Mouse (Mus musculus) ovary, postnatal 14 days (tissue): ENCODE measurements around the gene Atp5c1.

ENCODE experiments used
- DNase-seq: peaks from one replicate; pipeline ENCODE4 v3.0.0; 2022; ENCODE audit warnings: low spot score

The Atp5c1 gene

DNA sequence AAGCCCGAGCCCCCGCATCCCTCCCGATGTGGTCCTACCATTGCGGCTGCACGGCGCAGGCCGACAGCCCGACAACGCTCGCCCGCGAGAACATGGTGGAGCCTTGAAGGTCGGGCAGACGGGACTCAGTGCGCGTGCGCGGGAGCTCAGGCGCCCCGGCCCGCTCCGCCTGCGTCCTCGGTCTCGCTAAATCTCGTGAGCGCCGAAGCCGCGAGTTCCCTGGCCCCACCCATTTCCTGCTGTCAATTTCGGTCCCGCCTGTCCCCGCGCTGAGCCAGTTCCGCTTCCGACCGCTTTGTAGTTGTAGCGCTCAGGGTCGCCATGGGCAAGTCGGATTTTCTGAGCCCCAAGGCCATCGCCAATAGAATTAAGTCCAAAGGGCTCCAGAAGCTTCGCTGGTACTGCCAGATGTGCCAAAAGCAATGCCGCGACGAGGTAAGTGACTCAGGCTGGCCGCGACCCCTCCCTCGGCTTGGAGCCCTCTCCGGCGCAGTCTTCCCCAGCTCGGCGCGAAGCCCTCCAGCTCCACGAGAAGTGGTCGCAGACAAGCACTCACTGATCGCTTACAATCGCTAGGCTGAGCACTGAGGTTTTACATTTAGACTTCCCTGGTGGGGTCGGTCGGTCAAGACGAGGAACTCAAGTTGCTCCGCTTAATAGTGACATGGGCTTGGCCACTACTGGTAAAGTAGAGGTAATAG lies at the start of gene Atp5c1, which contains the start of gene Kin:
TSS of gene Atp5c1 (minus strand) at position 201 of the 701 bp plus-strand sequence.
TSS of gene Kin (plus strand) at position 284 of the 701 bp plus-strand sequence.
- peak; percentile 92 for DNase-seq

DNA sequence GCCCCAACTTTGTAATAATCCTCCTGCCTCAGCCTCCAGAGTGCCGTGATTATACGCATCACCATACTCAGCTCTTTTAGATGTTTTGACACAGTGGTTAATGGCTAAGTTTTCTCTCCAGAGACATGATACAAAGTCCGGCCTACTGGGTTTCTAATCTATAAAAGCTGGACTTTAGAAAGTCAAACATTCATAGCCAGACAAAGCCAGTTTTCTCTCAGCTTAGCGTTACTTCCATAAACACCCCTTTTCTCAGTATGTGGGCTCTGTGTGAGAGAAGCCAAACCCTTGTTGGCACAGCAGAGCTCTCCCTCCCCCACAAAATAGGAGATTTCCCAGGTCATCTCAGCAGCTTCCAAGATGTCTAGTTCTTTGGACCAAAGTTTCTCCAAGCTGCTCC lies 48.3 kb upstream of the Atp5c1 start:
- no peak for DNase-seq

DNA sequence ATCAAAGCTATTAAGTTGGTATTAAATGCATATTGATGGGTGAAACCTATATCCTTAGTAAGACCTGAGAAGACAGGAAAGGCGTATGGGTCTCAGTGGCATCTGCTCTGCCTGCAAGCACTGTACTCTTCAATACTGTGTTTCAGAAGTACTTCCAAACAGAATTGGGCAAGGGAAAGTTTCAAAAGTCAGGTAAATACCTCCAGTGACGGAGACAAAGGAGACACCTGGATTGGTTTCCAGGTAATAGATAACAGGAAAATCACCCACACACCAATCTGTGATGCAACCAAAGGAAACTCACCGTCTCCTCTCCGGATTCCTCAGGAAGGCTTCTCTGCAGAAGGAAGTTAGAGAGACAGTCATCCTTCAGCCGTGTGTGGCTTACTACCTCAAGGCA lies 47.2 kb upstream of the Atp5c1 start:
- no peak for DNase-seq

DNA sequence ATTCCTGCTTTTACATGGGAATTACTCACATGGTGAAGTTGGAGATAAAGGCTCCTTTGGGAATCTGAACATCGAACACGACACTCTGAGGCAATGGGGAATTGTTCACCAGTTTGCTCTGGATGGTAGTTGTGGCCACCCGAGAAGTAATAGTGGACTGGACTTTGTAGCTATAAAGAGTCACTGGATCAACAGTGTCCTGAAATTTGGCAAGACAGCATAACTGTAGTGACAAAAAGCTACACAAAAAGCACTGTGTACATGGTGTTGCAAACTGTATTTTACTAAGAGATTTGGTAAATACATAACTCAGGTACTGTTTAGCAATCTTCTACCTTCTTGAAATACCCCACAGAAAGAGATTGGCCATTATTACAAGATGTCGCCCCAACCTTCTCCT lies 45.8 kb upstream of the Atp5c1 start:
- DNase-seq = no peak

DNA sequence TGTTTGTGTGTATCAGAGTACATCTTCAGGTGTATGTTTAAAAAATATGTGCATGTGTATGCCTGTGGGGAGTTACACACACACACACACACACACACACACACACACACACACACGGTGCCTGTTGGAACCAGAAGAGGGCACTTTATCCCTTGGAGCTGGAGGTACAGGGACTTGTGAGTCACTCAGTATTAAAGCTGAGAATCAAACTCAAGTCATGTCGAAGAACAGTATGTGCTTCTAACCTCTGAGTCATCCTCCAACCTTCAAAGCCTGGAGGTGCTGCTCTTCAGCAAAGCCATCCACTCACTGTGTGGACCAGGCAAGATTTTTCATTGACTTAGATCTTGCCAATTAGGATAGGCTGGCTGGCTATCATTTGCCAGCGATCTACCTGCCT lies 41.5 kb upstream of the Atp5c1 start:
- no peak for DNase-seq

DNA sequence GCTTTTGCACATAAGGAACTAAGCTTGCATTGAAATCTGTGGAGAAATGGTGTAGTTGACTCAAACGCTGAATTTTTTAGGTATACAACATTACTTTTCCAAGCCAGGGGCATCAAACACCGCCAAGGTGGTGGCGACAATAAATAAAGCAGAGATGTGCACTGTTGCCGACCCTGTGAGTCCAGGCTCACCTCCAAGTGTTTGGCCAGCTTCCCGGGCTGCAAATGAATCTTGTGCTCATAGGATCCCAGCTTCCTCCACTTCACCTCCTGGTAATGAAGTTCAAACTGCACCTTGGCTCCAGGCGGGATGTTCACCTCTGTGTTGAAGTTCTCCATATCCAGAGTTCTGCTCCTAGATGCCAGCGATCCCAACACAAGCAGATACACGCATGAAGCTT lies 39.0 kb upstream of the Atp5c1 start:
- no peak for DNase-seq

DNA sequence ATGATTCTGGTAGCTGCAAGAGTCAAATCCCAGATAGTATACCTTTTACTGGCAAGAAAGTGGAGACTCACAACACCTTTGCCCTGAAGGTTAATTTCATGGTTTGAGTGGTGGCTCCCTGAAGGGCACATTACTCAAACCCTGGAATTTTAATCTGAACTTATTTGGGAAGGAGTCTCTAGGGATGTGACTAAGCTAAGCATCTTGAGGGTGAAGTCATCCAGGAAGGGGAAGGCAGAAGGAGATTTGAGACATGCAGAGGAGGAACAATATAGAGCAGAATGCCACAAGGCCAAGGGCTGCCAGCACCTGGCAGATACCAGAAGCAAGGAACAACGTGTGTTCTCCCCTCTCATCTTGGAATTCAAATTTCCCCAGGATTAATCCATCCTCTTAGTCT lies 38.4 kb upstream of the Atp5c1 start:
- no peak for DNase-seq

DNA sequence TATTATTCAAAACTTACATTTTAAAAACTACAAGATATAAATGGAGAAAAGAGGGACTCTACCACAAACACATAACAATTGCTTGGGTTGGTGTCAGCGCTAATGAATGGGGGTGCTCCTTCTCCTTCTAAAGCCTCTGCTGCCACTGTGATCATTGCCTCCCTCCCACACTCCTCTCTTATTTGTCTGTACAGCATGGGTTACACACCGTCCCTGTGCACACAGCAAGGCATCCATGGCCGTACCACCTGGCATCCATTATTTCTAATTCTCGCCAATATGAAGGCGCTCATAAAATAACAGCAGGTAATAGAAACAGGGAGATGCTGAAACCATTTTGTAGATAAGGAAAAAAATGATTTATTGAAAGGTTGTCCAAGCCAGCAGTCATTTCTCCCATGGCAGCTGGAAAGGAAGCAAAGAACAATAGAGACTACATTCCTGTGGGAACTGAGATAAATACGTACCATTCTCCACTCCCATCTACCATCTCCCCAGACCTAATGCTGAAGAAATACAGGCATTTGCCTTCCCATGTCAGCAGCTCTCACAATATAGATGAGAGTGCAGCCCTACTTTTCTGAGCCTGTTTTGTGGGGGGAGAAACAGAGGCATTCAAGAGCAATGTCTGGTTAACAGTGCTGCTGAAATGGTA lies 28.4 kb upstream of the Atp5c1 start:
- no peak for DNase-seq

DNA sequence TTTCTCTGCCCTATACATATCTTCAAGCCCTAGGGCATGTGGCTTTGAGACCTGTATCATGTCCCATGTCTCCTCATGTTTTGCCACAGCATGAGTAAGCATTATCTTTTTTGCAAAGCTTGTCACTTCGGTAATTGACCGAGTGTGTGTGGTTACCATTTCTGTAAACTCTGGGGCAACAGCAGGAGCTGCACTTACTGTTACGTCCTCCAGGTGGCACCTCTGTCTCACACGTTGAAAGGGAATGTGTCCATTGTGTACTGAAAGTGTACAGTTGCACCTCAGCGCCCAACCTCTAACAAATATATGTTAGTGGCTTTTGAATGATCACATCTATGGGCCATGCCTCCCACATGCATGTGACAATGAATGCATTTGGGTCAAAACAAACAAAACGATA lies 20.9 kb upstream of the Atp5c1 start:
- DNase-seq = peak; percentile 44

DNA sequence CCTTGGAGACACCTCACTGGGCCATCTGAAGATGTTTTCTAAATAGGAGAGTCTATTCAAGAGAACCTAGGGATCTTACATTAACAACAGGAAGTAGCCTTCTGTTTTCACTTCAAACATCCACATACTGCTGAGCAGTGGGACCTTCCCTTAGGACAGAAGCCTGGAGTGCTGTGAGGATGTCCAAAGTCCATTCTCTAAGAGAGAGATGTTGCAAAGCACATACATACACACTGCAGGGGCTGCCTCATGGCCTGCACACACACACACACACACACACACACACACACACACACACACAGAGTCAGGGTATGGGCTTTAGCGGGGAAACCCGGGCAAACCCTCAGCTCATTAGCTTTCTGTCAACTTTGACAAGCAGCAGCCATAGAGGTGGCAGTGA lies 20.2 kb upstream of the Atp5c1 start:
- no peak for DNase-seq

DNA sequence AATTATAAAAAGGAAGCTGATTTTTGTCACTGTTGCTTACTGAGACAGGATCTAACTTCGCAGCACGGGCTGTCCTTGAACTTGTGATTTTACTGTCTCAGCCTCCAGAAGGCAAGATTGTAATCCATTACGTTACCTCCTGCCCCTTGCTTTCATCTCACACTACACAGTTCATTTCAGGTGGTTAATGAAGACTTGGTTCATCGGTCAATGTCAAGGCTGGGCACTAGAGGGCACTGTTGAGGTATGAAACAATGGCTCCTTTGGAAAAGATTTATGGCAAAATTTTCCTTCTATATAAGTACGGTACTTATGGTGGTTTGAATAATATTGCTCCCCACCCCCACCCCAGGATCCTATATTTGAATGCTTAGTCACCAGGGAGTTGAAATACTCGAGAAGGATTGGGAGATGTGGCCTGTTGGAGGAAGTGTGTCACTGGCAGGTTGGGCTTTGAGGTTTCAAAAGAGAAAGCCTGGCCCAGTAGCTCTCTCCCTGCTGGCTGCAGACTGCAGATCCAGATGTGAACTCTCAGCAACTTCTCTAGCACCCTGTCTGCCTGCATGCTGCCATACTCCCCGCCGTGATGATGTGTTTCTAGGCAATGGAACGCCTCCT lies 18.4 kb upstream of the Atp5c1 start:
- peak; percentile 48 for DNase-seq

DNA sequence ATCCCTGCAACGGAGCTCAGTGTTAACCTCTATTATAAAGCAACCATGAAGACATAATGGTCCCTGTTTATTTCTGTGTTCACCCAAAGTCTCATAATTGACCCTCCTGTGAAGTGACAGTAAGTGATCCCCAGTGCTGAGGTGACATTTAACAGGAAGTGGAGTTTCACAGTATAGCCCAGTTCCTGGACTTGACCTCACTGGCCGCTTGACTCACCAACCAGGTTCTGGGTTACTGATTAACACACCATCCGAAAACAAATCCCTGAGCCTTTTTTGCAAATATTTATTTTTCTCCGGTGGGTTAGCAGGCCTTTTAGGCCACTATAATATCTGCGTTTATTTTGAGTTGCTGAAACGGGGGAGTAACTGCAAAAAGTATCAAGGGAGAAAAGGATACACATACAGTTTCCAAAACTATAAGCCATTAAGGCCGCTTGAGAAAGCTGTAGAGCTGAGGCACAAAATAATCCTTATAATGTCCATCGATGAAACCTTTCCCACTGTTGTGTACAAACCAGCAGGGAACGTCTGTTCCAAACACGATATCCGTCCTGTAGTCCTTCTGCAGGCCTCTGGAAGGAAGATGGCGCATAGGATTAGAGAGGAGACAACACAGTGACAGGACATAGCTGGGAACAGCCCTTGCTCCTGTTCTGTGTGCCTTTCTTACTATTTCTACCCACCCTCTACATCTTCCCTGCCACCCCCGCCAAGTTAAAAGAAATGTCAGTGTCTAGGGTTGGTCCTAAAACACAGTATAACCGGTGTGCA lies 14.2 kb upstream of the Atp5c1 start:
- no peak for DNase-seq

DNA sequence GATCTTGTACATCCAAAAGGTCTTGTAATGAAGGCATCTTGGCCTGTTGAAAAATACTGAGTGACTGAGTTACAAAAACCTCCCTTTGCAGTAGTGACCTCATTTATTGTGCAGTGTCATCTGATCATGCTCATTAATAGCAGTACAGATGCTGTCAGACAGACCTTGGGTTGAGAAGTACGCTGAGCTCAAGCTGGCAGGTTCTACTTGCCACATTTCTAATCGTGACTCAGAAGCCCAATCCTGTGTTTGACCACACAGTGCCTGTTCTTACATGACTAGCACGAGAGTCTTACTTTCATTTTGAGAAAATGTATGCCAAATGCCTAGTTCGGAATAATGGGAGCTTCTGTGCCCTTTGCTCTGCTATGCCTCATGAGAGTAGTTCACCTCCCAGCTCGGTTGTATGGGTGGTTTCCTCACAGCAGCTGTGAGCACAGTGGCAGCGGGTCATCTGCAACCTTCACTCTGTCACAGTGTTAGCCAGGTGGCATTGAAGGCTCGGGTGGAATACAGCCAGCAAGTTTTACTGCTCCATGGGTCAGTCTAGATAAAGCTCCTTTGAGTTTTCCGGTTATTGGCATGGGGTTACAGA lies 7.0 kb upstream of the Atp5c1 start:
- DNase-seq = no peak

DNA sequence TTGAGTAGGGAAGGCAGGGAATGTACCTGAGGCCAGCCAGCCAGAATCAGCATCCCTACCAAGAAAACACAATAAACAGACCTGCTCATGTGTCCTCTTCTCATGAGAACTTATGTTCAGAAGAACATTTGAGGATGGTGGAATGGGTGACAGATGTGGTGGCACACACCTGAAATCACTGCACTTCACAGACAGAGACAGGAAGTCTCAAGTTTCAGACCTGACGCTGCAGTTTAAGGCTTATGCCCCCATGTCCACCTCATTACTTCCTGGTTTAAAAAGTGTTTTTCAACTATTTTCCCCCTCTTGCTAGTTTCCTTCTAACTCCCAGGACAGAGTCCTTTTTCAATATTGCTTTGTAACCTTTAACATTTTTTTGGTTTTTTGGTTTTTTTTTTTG lies 2.4 kb upstream of the Atp5c1 start:
- no peak for DNase-seq

DNA sequence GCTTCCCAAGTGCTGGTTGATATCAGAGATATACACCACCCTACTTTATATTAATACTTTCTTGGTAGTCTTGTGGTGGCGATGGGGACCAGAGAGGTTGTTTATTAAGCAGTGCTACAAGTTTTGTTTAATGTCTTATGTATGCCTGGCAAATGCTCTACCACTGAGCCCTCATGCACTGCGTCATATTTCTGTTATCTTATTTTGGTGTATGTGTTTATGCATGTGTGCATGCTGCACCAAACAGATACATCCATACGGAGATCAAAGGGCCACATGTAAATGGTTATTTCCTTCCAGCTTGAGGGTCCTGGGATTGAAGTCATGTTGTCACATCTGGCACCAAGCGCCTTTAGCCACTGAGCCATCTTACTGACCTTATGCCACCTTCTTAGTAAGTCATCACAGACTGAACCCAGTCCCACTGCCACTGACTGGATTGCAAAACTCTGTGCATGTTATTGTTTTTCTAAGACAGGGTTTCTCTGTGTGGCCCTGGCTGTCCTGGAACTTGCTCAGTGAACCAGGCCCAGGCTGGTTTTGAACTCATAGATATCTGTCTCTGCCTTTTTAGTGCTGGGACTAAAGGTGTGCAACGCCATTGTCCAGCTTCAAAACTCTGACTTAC lies 1.3 kb upstream of the Atp5c1 start:
- DNase-seq = no peak

DNA sequence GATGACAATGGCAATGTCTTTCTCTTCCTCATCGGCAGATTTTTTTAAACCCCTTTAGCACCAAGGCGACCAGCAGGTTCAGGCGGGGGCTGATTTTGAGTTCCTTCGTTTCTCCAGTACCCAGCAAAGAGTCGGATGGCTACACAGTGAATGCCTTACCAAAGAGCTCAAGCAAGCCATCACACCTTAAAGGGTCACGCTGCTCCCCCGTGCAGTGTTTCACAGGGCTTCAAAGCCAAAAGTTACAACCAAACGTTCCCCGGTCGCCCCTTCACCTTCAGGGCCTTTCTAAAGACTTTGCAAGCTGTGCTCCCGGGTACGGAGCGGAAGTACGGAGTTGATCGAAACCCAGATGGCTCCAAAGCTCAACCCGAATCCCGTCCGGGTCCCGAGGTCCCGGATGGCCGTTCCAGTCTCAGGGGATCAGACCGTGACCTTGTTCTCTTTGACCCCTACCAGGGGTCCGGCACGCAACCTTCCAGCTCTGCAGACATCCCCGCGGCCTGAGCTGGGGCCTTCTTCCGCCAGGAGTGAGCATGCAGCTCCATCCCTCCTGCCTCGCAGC lies 483 bp downstream of the Atp5c1 start:
- DNase-seq = peak; percentile 5

DNA sequence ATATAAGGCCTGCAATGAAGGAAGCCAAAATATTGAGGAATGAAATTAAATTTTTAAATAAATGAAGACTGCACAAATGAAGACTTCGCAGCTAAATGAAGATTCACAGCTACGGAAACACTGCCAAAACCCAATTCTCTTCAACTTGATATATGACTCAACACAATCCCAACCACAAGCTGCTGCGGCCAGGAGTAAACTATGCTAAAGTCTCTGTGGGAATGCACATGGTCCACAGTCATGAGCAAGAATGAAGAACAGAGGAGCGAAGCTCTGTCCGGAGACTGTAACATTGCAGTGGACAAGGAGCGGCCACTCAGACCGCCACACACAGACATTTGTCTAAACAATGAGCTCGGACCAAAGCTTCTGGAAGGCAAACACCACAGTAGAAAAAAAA lies 3.6 kb downstream of the Atp5c1 start:
- DNase-seq = no peak

DNA sequence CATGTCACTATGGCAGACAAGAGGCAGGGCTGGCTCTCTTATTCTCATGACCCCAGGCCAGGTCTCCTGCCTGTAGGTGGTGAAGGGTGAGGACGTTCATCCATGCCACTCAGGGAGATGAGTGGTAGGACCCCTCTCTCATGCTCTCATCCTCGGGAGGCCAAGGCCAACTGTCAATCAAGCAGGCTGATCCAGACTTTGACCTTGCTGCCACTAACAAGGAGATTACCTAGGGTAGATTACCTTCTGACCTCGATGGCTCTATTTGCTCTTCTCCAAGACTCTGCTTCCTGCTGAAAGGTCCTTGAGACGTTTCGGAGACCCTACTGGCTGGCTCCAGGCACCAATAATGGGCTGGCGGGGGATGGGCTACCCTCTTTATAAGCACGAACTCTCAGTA lies 5.8 kb downstream of the Atp5c1 start:
- DNase-seq = no peak

DNA sequence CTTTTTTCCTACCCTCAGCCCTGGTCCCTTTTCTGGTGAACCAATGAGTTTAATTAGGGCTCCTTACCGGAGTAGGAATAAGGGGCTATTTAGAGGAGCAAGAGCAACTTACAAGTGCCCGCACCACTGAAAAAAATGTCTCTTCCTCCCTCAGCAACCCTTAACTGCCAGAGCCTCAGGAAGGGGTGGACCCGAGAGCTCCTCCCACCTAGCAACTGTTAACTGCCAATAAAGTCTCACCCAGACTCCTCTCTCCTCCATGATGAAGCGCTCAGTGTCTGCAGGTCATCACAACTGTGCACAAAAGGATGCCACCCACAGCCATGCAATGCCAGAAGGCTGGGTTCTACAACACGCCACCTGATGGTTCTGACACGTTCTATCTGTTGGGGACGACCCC lies 8.6 kb downstream of the Atp5c1 start:
- no peak for DNase-seq

DNA sequence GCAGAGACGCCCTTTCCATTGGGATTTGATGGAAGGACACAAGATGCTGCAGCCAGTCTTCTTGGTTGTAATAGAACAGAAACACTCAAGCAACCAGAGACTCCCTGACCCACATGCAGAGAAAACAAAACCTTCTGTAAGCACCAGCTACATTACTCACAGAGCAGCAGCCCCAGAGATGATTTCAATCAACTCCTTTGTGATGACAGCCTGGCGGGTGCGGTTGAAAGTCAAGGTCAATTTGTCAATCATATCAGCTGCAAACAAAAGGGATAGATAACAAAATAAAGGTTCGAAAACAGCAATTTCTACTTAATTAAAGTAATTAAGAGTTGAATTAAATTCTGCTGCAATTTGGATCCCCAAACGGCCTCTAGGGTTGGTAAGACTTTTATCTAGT lies 21.5 kb downstream of the Atp5c1 start:
- no peak for DNase-seq

DNA sequence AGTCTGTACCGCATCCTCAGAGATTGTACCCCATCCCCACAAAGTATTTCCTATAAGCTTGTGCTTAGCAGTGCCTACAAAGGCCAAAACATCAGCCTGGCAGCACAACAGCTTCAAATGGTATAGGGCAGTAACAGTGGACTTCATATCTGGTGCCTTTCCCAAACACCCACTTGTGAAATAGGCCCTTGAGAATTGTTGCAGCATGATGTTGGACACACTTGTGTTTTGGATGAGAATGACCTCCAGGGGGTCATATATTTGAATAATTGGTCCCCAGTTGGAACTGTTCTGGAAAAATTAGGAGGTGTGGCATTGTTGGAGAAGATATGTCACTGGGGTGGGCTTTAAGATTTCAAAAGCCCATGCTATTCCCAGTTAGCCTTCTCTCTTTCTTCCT lies 28.3 kb downstream of the Atp5c1 start:
- no peak for DNase-seq

DNA sequence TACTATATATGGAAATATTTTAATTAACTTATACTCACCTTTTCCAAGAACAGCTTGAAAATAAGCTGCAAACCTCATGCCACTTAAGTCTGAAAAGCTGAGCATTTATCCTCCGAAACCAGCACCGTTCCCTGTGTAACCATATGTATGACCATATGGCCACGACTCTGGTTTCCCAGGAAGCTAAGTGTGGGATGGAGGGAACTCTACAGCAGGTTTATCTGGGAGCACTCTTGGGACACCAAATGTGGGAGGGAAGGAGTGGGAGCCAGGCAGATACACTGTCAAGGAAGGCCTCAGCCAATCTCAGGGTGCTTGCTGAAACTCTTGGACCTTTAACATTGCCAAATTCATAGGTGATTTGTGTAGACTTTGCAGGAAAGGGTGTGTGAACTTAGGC lies 29.4 kb downstream of the Atp5c1 start:
- DNase-seq = no peak
